Mouse (Mus musculus) right cerebral cortex, postnatal 14 days (tissue): ENCODE results near the gene Taar2.

Source experiments
- DNase-seq: peaks from one replicate; pipeline ENCODE4 v3.0.0; 2022

Gene Taar2

DNA sequence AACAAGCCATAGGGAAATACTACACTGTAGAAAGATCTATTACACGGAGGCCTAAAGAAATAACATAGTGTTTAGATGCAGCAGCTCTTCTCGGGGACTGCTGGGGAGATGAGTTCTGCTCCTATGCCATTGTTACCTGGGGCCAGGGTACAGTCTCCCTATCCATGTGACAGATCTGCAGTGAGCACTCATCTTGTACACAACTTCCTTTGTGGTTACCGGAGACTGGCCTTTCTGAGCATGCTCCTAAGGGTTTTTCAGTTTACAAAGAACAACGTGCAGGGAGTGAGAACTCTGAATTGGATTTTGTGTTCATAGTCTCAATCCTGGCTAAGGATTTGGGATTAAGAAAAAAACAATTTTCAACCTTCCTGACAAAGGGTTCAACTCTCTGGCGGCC lies 48.0 kb downstream of the Taar2 start:
- no peak for DNase-seq
